Comparison of ENCODE assay signal across 16 mouse cellular contexts in the genomic region with DNA sequence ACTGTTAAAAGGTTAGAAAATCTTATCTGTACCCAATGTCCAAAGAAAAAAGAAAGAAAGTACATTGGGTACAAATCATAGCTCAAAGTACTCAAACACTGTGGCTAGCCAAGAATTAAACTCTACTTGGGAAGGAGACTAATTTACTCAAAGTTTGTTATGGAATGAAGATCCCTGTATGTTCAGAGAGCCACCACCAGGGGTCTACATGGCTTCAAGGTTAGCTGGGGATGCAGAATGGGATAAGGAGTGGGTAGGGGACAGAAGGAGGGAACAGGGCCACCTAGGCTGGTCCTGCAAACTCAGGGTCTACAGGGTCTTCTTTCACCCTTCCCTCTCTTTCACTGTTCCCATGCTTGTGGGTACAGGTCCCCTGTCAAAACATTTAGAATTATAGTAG.
DNase-seq lines count a peak whose midpoint lies in the region; ATAC-seq and TF ChIP-seq lines count a peak whose summit lies in the region.
"Had no signal": no experiment of that assay in that cellular context is flagged by ENCODE, and none has a peak within 500 bp of the region (broad histone marks: within the 10 kb centered on the region; RNA-seq: fewer than 3 reads in every experiment).

No protein-coding gene starts in this region.

- H3K9me3 ChIP-seq in heart, embryonic 10.5 days, result no peaks in the 10 kb centered on the region
- H3K9me3 ChIP-seq: limb, embryonic 13.5 days; neural tube, embryonic 15.5 days had no signal

- in situ Hi-C loops in Patski (cut with MboI; ENCODE audit: low pct_unique_long_range_greater_than_20kb), result no loop called here

- H3K4me1 ChIP-seq in heart, adult 2 months (ENCODE audit: control insufficient read depth, insufficient read depth, low read length), result no peaks in the 10 kb centered on the region
- no peaks in the 10 kb centered on the region for H3K4me1 ChIP-seq in heart, embryonic 10.5 days
- H3K4me1 ChIP-seq: limb, embryonic 13.5 days; neural tube, embryonic 15.5 days had no signal

- no peak overlapping the region for H3K4me3 ChIP-seq in heart, adult 2 months
- H3K4me3 ChIP-seq in heart, embryonic 10.5 days, result no peak overlapping the region
- no peak overlapping the region for H3K4me3 ChIP-seq in left cerebral cortex, adult 2 months
- H3K4me3 ChIP-seq: erythroblast, embryonic 14.5 days; limb, embryonic 13.5 days; neural tube, embryonic 15.5 days had no signal

- no peak overlapping the region for H3K9ac ChIP-seq in heart, adult 2 months (ENCODE audit: low read depth, low read length)
- H3K9ac ChIP-seq: limb, embryonic 13.5 days; neural tube, embryonic 15.5 days had no signal

- H3K27ac ChIP-seq in heart, adult 2 months, result no peak overlapping the region
- no peak overlapping the region for H3K27ac ChIP-seq in heart, embryonic 10.5 days
- no peak overlapping the region for H3K27ac ChIP-seq in left cerebral cortex, adult 2 months
- H3K27ac ChIP-seq: limb, embryonic 13.5 days; neural tube, embryonic 15.5 days had no signal

- no peak for TF ChIP-seq EP300 in heart, adult 2 months (IDR thresholded peaks at IDR 0.05; ENCODE audit: insufficient read depth, low read depth, low read length)

- ATAC-seq in Patski, result no peak
- no peak for ATAC-seq in erythroblast, adult 5-6 weeks (replicated peaks; ENCODE audit: low FRiP score, poor library complexity, severe bottlenecking)

- intact Hi-C loops in heart, adult 2 months (cut with DNase I), result no loop called here
- intact Hi-C loops in left cerebral cortex, adult 2 months (cut with DNase I), result loop anchor here (5.0 kb wide), 1 partner anchor 127 kb away; no protein-coding TSS in a partner anchor
- intact Hi-C loops in left cerebral cortex, postnatal 4 days (cut with DNase I), result no loop called here

- TF ChIP-seq POLR2A in heart, adult 2 months (IDR thresholded peaks at IDR 0.05; ENCODE audit: insufficient read depth, low read depth, low read length), result no peak

- POLR2A ChIA-PET in Patski (lab: Charles Lee), result no interaction called here

- H3K36me3 ChIP-seq in heart, adult 2 months (ENCODE audit: control insufficient read depth, insufficient read depth, low read length), result no peaks in the 10 kb centered on the region
- H3K36me3 ChIP-seq in heart, embryonic 10.5 days, result no peaks in the 10 kb centered on the region
- H3K36me3 ChIP-seq: limb, embryonic 13.5 days; neural tube, embryonic 15.5 days had no signal

- CTCF ChIA-PET in Patski (lab: Charles Lee), result no interaction called here

- H3K79me2 ChIP-seq in heart, adult 2 months (replicated peaks; ENCODE audit: control insufficient read depth, insufficient read depth, low read length), result no peaks in the 10 kb centered on the region

- H3K27me3 ChIP-seq in heart, adult 2 months (ENCODE audit: control insufficient read depth, insufficient read depth, low read length), result no peaks in the 10 kb centered on the region
- no peaks in the 10 kb centered on the region for H3K27me3 ChIP-seq in heart, embryonic 10.5 days (ENCODE audit: insufficient read depth, poor library complexity, severe bottlenecking)
- H3K27me3 ChIP-seq in Patski, result peaks cover 4% of the 10 kb centered on the region
- H3K27me3 ChIP-seq: limb, embryonic 13.5 days; neural tube, embryonic 15.5 days had no signal

- TF ChIP-seq CTCF in heart, adult 2 months (IDR thresholded peaks at IDR 0.05), result peak; percentile 39
- peak; percentile 34 for TF ChIP-seq CTCF in left cerebral cortex, adult 2 months (IDR thresholded peaks at IDR 0.05)
- peak; percentile 26 for TF ChIP-seq CTCF in Patski (IDR thresholded peaks at IDR 0.05)

- no peak for DNase-seq in heart, adult 2 months
- no peak for DNase-seq in heart, embryonic 10.5 days (ENCODE audit: low spot score)
- no peak for DNase-seq in left cerebral cortex, adult 2 months (ENCODE audit: extremely low spot score in 1 of 2, low spot score in 2 of 2)
- no peak for DNase-seq in left cerebral cortex, postnatal 4 days
- DNase-seq in Patski (ENCODE audit: low read depth, low spot score), result no peak
- DNase-seq in embryo, embryonic 11 days, result peak; percentile 33
- no peak for DNase-seq in spleen, postnatal 4 days (ENCODE audit: low spot score in 2 of 2)
- DNase-seq: B cell, adult 2 months; cerebellum, adult 9-11 months; heart, adult 11 months; layer of hippocampus, adult 9-11 months; thymus, adult 2 months had no signal
